Mouse (Mus musculus): ENCODE data around the gene Spon1.

The Spon1 gene

GRCm38 (mm10) chr7:113765667-113766497, at the start of gene Spon1:
Gene Spon1 (plus strand): TSS chr7:113765998.
- no peak for DNase-seq (ENCODE audit: low read depth, low spot score)

GRCm38 (mm10) chr7:113721994-113722393, 43.8 kb upstream of the Spon1 start:
- DNase-seq (ENCODE audit: low read depth, low spot score): no peak

GRCm38 (mm10) chr7:113723905-113724304, 41.9 kb upstream of the Spon1 start:
- DNase-seq (ENCODE audit: low read depth, low spot score): no peak

- DNase-seq (ENCODE audit: low read depth, low spot score): no peak
These were observed 37.6 kb upstream of the Spon1 start for GRCm38 (mm10) chr7:113727999-113728713.

DNA sequence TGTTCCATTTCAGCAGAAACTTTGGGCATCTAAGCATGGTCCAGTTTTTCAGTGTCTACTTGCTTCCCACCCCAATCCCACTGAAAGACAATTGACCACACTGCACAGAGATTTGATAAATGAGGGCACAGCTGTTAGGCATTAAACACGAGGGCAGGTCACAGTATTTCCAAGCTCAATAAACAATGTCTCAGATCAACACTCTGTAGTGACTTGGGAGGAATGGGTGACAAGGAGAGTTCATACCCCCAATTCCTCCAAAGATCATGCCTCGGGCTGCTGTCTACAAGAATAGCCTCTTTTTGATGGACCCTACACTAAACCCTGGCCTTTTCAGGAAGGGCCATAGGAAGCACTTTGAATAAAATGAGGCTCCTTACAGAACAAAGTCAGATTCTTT, 36.9 kb upstream of the Spon1 start:
- no peak for DNase-seq (ENCODE audit: low read depth, low spot score)

DNA sequence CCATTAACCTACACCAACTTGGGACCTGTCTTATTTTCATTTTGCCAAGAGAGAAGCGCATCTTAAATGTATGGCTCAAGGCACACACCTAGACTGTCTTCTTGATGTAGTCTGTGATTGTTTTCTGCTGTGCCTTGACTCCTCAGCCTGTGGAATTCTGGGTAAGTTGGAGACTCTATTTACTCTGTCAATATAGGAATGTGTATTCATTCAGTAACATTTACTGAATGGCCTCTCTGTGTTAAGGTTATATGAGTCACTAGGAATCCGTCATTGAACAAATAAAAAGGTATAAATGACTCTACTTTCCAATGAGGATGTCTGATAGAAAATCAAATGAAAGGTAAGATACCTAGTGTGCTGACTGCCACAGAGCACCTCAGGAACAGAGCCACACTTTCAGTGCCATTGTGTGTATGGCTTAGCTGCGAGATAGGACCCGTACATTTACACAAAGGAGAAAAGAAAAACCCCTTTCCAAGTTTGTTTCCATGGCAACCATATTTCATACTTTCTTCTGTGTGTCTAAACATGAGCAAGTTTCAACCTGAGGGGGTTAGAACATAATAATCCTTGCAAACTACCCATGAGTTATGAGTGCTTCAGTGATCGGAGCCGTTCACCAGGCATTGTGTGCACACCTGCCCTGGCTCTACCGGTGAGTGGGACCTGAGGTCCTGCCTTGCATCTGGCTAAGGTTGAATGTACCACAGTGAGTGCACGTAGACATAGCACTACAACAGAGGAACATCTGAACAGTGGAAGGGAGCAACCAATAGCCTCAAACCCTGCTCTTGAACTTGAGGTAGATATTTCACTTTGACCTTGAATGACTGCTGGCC, 35.2 kb upstream of the Spon1 start:
- no peak for DNase-seq (ENCODE audit: low read depth, low spot score)

- peak; percentile 23 for DNase-seq (ENCODE audit: low read depth, low spot score)
These were observed 27.9 kb upstream of the Spon1 start for GRCm38 (mm10) chr7:113737790-113738362.

- peak; percentile 25 for DNase-seq (ENCODE audit: low read depth, low spot score)
These were observed 26.6 kb upstream of the Spon1 start for GRCm38 (mm10) chr7:113739181-113739580.

DNA sequence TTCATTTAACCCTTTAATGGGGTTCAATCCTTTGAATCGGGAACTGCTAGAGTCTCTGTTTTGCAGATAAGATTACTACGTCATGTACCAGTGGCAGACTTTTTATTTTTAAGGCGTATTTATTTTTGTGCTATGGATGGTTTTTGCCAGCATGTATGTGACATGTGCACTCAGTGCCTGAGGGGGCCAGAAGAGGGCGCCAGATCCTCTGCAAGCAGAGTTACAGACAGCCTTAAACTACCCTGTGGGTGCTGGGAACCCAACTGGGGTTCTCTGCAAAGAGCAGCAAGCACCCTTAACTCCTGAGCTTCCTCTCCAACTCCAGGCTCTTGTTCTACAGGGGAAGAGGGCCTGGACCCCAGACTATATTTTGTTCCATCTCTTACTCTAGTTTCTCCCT, 23.2 kb upstream of the Spon1 start:
- DNase-seq (ENCODE audit: low read depth, low spot score): no peak

GRCm38 (mm10) chr7:113743982-113744381, 21.8 kb upstream of the Spon1 start:
- DNase-seq (ENCODE audit: low read depth, low spot score): no peak

- DNase-seq (ENCODE audit: low read depth, low spot score): no peak
These were observed 9.2 kb upstream of the Spon1 start for GRCm38 (mm10) chr7:113756616-113757015.

- peak; percentile 72 for DNase-seq (ENCODE audit: low read depth, low spot score)
These were observed 6.6 kb upstream of the Spon1 start for GRCm38 (mm10) chr7:113759212-113759611.

- no peak for DNase-seq (ENCODE audit: low read depth, low spot score)
These were observed 665 bp upstream of the Spon1 start for GRCm38 (mm10) chr7:113765133-113765532.

DNA sequence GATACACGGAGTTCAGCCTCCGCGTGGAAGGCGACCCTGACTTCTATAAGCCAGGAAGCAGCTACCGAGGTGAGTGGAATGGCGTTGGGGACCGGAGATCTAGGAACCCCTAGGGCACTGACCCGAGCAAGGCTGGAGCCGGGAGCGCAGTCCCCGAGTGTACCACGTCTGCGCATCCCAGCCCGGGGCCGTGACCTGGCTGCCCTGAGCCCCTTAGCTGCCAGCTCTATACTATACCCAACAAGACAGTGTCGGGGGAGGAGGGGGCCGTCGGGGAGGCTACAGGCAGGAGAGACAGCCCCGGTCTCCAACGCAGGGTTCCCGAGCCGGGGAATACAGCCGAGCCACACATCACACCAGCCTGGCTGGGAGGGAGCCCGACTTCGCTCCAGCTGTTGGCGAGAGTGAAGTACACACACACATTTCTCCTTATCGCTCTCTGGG, 722 bp downstream of the Spon1 start:
- no peak for DNase-seq (ENCODE audit: low read depth, low spot score)

GRCm38 (mm10) chr7:113767546-113767945, 1.7 kb downstream of the Spon1 start:
- no peak for DNase-seq (ENCODE audit: low read depth, low spot score)

DNA sequence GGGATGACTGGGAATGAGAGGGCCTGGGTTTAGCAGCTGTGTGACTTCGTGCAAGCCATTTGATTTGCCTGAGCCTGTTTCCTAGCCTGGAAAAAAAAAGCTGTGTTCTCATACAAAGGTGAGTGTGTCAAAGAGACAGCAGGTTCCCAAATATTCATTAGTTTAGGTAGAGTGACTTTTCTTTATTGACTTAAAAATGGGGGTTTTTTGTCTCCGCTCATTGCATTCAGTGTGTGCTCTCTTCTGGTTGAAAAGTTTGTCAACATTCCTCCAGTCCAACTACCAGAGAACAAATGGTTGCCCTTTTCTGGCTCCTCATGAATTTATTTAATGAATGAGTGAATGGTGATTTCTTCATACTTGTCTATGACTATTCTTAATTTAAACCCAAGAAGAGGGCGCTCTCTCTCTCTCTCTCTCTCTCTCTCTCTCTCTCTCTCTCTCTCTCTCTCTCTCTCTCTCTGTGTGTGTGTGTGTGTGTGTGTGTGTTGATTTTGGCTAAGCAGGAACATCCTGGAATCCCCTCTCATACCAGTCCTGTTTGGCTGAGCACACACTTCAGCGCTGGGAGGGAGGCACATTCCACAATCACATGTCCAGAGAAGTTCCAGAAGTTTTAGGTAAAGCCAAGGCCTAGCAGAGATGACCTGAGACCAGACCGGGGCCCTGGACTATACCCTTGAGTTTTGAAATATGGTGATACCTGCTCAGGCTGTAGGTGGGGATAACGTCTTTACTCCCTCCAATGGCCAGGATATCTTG, 2.6 kb downstream of the Spon1 start:
- DNase-seq (ENCODE audit: low read depth, low spot score): no peak

DNA sequence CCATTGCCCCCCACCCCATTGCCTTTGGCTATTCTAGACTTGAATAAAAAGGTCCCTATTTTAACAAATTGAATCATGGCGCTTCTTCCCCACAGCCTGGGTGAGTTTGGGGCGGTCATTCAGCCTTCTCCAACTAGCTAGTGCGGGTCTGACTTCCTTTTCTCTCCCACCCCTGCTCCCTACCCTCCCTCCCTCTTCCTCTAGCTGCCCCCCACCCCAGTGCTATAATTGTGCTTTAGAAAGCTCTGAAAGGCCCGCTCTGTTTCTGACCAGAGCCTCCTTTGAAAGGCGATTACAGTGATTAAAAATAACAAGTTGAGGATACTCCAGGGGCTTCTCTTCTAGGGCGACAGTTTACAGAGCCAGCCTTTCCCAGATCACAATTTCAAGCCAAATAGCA, 3.5 kb downstream of the Spon1 start:
- DNase-seq (ENCODE audit: low read depth, low spot score): no peak

DNA sequence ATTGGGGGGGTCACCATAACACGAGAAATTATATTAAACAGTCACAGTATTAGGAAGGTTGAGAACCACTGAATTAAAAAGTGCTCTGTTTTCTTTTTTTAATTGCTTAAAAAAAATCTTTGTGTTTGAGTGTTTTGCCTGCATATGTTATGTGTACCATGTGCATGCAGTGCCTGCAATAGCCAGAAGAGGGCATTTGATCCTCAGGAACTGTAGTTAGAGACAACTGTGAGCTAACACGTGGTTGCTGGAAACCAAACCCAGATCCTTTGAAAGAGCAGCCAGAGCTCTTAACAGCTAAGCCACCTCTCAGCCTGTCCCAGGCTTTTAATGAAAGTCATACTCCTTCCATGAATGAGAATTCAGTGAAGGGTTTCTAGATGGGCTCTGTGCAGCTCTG, 6.3 kb downstream of the Spon1 start:
- DNase-seq (ENCODE audit: low read depth, low spot score): peak; percentile 2

- no peak for DNase-seq (ENCODE audit: low read depth, low spot score)
These were observed 7.6 kb downstream of the Spon1 start for GRCm38 (mm10) chr7:113773436-113773835.

DNA sequence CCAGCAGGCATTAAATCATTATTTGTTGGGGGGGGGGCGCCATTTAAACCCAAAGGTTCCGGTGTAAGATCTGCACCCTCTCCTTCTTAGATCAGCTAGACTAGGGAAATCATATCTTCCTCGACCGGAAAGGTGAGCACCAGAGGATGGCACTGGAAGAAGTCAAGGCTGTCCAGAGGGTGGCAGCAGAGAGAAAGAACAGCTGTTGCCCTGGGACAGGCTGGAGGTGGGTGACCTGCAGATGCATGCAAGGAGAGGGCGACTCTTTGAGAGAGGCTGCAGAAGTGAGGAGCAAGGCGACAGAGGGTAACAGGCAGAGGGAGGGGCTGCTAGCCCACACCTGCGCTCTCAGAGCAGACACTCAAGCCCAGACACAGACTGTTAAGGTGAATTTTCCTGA, 8.2 kb downstream of the Spon1 start:
- DNase-seq (ENCODE audit: low read depth, low spot score): peak; percentile 32

- DNase-seq (ENCODE audit: low read depth, low spot score): no peak
These were observed 9.1 kb downstream of the Spon1 start for GRCm38 (mm10) chr7:113774906-113775305.

All from 3T3-L1 (cell line).